Mouse (Mus musculus) myocyte (in vitro differentiated cells): ENCODE measurements around the gene Fkbp5.

ENCODE experiments used
- E2F4 ChIP-seq: IDR thresholded peaks from one replicate; pipeline ENCODE4 v1.6.1; 2011; ENCODE audit warnings: mild to moderate bottlenecking, control low read depth, moderate library complexity; ENCODE audit not compliant: insufficient read depth
- MAX ChIP-seq: IDR thresholded peaks from one replicate; pipeline ENCODE4 v1.6.1; 2011; ENCODE audit warnings: low read depth, mild to moderate bottlenecking, control low read depth
- MYOD1 ChIP-seq, 3 experiments: IDR thresholded peaks; one replicate each; pipeline ENCODE4 v1.6.1; 2011; ENCODE audit warnings: control low read depth in 2 of 3, low read depth in 2 of 3, mild to moderate bottlenecking in 2 of 3, moderate library complexity in 1 of 3; ENCODE audit not compliant: insufficient read length in 2 of 3, control insufficient read depth in 1 of 3
- MYOG ChIP-seq, 3 experiments: IDR thresholded peaks; one replicate each; pipeline ENCODE4 v1.6.1; 2011; ENCODE audit warnings: control low read depth in 2 of 3, low read depth in 2 of 3, mild to moderate bottlenecking in 2 of 3; ENCODE audit not compliant: insufficient read length in 2 of 3, control insufficient read depth in 1 of 3, insufficient read depth in 1 of 3
- POLR2A ChIP-seq: IDR thresholded peaks from one replicate; pipeline ENCODE4 v1.6.1; 2011; ENCODE audit warnings: low read depth, mild to moderate bottlenecking, control low read depth, moderate library complexity; ENCODE audit not compliant: insufficient read length
- POLR2AphosphoS2 ChIP-seq: IDR thresholded peaks from one replicate; pipeline ENCODE4 v1.6.1; 2011; ENCODE audit warnings: low read depth, control low read depth; ENCODE audit not compliant: insufficient read length
- REST ChIP-seq: IDR thresholded peaks from one replicate; pipeline ENCODE4 v1.6.1; 2011; ENCODE audit warnings: mild to moderate bottlenecking, control low read depth, moderate library complexity; ENCODE audit not compliant: insufficient read depth, insufficient read length
- TCF12 ChIP-seq: IDR thresholded peaks from one replicate; pipeline ENCODE4 v1.6.1; 2011; ENCODE audit warnings: mild to moderate bottlenecking, control low read depth; ENCODE audit not compliant: poor library complexity, insufficient read depth, severe bottlenecking
- USF1 ChIP-seq: IDR thresholded peaks from one replicate; pipeline ENCODE4 v1.6.1; 2011; ENCODE audit warnings: low read depth, mild to moderate bottlenecking, control low read depth, moderate library complexity

DNA sequence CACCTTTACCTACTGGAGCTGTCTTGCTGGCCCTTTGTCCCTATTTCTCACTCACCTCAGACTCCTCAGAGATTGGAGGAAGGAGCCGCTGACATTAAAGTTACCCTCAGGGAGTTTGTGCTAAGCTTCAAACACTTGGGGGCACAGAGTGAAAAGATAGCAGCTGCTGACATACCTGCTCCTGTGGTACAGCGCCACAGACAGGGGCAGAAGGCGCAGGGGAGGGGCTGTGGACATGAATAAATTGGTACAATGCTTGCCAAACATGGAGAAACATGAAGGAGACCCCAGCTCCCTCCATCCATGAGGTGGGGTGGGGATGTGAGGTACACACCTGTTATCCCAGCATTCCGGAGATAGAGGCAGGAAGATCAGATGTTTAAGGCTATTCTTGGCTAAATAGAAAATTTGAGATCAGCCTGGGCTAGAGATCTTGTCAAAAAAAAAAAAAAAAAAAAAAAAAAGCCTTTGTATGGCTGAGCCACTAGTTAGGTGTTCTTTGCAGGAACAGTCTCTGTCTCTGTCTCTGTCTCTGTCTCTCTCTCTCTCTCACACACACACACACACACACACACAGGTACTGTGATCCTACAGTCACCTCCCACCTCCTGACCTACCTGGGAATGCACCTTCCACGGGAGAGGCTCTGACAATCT, 3.9 kb upstream of the Fkbp5 start:
- no peak for TF ChIP-seq MYOD1 (IDR thresholded peaks at IDR 0.05; ENCODE audit: control insufficient read depth in 1 of 3, insufficient read length in 2 of 3, low read depth in 2 of 3)
- TF ChIP-seq POLR2A, result no peak
- no peak for TF ChIP-seq E2F4
- TF ChIP-seq USF1, result no peak
- no peak for TF ChIP-seq REST
- no peak for TF ChIP-seq MAX
- TF ChIP-seq MYOG (IDR thresholded peaks at IDR 0.05; ENCODE audit: control insufficient read depth in 1 of 3, insufficient read depth in 1 of 3, insufficient read length in 2 of 3, low read depth in 2 of 3), result no peak
- no peak for TF ChIP-seq POLR2AphosphoS2
- no peak for TF ChIP-seq TCF12
